Mouse (Mus musculus) E14TG2a.4 (cell line): ENCODE results near the gene Gm20388.

Experiments used
- CTCF ChIP-seq: conservative IDR thresholded peaks from 2 replicates; pipeline ENCODE4 v1.5.1; 2014; ENCODE audit warnings: low read length
- NANOG ChIP-seq: IDR thresholded peaks from 2 replicates; pipeline ENCODE4 v1.6.1; 2014; ENCODE audit warnings: borderline replicate concordance, low read length, mixed read lengths
- POU5F1 ChIP-seq: IDR thresholded peaks from 2 replicates; pipeline ENCODE4 v1.6.1; 2014; ENCODE audit warnings: low read length, borderline replicate concordance

- TF ChIP-seq POU5F1 (no peak), CTCF (no peak), NANOG (no peak)
Observed at GRCm38 (mm10) chr8:121438111-121438510, 1527.5 kb downstream of the Gm20388 start.
